Mouse (Mus musculus) erythroblast, embryonic 14.5 days (primary cell): ENCODE data around the gene Apoa5. TPM values are rescaled to one million over a fixed set of nuclear protein-coding genes. Genes with fewer than 3 reads are reported as not detected.

Experiments used
- H3K27me3 ChIP-seq: 2 replicates; pipeline ENCODE4 v1.6.1; 2012; ENCODE audit warnings: inconsistent platforms; ENCODE audit not compliant: control insufficient read depth
- H3K36me3 ChIP-seq: 2 replicates; pipeline ENCODE4 v1.6.1; 2012; ENCODE audit warnings: mild to moderate bottlenecking, inconsistent platforms; ENCODE audit not compliant: control insufficient read depth
- H3K4me1 ChIP-seq: 2 replicates; pipeline ENCODE4 v1.6.1; 2012; ENCODE audit warnings: inconsistent platforms; ENCODE audit not compliant: control insufficient read depth
- H3K4me3 ChIP-seq: replicated peaks from 2 replicates; pipeline ENCODE3; 2012; ENCODE audit warnings: moderate library complexity, mild to moderate bottlenecking, inconsistent platforms
- H3K9me3 ChIP-seq: 2 replicates; pipeline ENCODE4 v1.6.1; 2012; ENCODE audit warnings: low read length, inconsistent platforms, mixed read lengths; ENCODE audit not compliant: control insufficient read depth
- GATA1 ChIP-seq: IDR thresholded peaks from 2 replicates; pipeline ENCODE4 v1.6.1; 2012; ENCODE audit warnings: low read length, inconsistent platforms, mixed read lengths
- TAL1 ChIP-seq: IDR thresholded peaks from 3 replicates; pipeline ENCODE4 v1.6.1; 2012; ENCODE audit warnings: low read length, inconsistent platforms, mixed read lengths
- polyA plus RNA-seq: library from polyadenylated mRNA; stranded (reverse); fragments of >175 nt; gene quantifications from 2 replicates; pipeline ENCODE4 v1.2.3, GENCODE M21; 2012

The Apoa5 gene
- polyA plus RNA-seq: not detected in 2 replicates

- no peak for TF ChIP-seq TAL1
- TF ChIP-seq GATA1: no peak
- Histone ChIP-seq H3K27me3 (peaks cover 23% of the 10 kb centered on the region), H3K9me3 (no peaks in the 10 kb centered on the region), H3K36me3 (no peaks in the 10 kb centered on the region), H3K4me1 (peaks cover 18% of the 10 kb centered on the region), H3K4me3 (no peak within 1 kb of the TSS)
These were observed at the start of gene Apoa5 for GRCm38 (mm10) chr9:46268343-46268873. Gene Apoa5, plus strand, starts transcription at chr9:46268633.

DNA sequence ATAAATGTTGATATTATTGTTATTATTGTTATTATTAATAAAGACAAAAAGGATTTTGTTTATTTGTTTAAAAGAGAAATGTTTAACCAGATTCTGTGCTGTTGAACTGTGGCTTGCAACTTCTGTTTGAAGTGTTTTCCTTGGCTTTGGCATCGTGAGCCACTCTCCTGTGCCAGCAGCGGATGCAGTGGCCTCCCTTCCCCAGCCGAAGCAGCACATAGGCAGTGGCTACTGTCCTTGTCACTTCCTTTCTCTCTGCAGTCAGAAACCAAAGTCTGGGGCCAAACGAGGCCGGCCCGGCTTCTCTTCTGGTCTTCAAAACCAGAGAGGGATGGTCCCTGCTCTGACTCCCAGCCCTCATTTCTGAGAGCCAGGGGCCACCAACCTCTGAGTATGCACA lies 45.3 kb upstream of the Apoa5 start:
- no peak overlapping the region for H3K4me3 ChIP-seq
- peaks cover 14% of the 10 kb centered on the region for H3K36me3 ChIP-seq
- H3K9me3 ChIP-seq: no peaks in the 10 kb centered on the region
- no peaks in the 10 kb centered on the region for H3K27me3 ChIP-seq
- no peaks in the 10 kb centered on the region; the same call in 1 of the 2 replicates for H3K4me1 ChIP-seq
- TF ChIP-seq TAL1: no peak
- TF ChIP-seq GATA1: no peak

DNA sequence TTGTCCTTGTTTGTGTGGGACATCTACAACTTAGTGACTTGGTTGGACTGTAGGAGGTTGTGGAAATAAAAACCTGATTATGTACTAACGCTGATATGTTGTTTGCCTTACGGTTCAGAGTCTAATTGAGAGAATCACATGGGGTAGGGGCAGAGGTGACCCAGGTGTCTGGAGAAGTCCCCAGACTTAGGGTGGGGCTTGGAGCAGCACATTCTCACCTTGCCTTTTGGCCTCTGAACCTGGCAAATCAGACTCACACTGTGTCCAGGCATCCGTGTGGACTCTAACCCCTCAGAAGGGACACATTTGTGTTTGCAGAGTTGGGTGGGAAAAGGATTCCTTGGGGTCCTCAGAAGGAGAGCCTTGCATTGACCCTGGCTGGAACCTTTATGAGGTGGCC lies 44.3 kb upstream of the Apoa5 start:
- H3K4me1 ChIP-seq: no peaks in the 10 kb centered on the region; the same call in 1 of the 2 replicates
- H3K4me3 ChIP-seq: no peak overlapping the region
- no peak for TF ChIP-seq GATA1
- TF ChIP-seq TAL1: no peak
- H3K9me3 ChIP-seq: no peaks in the 10 kb centered on the region
- H3K36me3 ChIP-seq: peaks cover 13% of the 10 kb centered on the region
- no peaks in the 10 kb centered on the region for H3K27me3 ChIP-seq

GRCm38 (mm10) chr9:46224945-46225660 lies 43.3 kb upstream of the Apoa5 start:
- Histone ChIP-seq H3K27me3 (no peaks in the 10 kb centered on the region), H3K36me3 (peaks cover 9% of the 10 kb centered on the region), H3K4me1 (peaks cover 4% of the 10 kb centered on the region), H3K9me3 (no peaks in the 10 kb centered on the region), H3K4me3 (no peak overlapping the region)
- TF ChIP-seq GATA1 (no peak), TAL1 (no peak)

- H3K9me3 ChIP-seq: no peaks in the 10 kb centered on the region
- H3K4me3 ChIP-seq: no peak overlapping the region
- H3K4me1 ChIP-seq: peaks cover 6% of the 10 kb centered on the region
- H3K27me3 ChIP-seq: no peaks in the 10 kb centered on the region
- no peaks in the 10 kb centered on the region for H3K36me3 ChIP-seq
- TF ChIP-seq GATA1 (no peak), TAL1 (no peak)
These were observed 41.3 kb upstream of the Apoa5 start for GRCm38 (mm10) chr9:46227064-46227614.

GRCm38 (mm10) chr9:46228491-46228890 lies 39.9 kb upstream of the Apoa5 start, which contains the start of gene Apoa1:
Gene Apoa1, plus strand, starts transcription at chr9:46228580.
- TF ChIP-seq GATA1 (no peak), TAL1 (no peak)
- H3K36me3 ChIP-seq: no peaks in the 10 kb centered on the region
- no peaks in the 10 kb centered on the region for H3K27me3 ChIP-seq
- no peaks in the 10 kb centered on the region for H3K9me3 ChIP-seq
- peaks cover 6% of the 10 kb centered on the region for H3K4me1 ChIP-seq
- H3K4me3 ChIP-seq: peak within 1 kb of the TSS; percentile 56

- H3K4me3 ChIP-seq: peak overlapping the region; percentile 56
These were observed 38.6 kb upstream of the Apoa5 start for GRCm38 (mm10) chr9:46229573-46230449.

DNA sequence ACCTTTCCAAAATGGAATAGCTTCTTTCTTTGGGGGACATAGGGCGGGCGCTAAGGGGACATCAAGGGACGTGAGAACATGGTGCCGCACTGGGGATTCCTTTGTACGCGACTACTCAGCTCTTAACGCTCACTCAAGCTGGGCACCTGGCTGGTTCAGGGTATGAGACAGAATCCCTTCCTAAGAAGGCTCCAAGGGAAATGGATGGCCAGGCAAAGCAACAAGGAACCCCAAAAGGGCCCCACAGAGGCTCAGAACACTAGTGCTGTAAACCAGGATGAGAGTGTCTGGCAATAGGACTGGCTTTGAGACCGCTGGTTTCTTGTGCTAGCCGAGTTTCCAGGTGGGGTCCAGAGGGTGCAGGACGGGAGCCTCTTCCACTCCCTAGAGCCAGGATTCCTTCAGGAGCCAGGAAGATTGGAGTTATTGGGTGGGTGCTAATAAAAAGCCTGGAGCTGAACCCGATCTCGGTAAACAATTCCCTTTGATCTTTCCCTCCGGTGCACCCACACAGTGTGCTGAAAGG lies 37.9 kb upstream of the Apoa5 start:
- peak overlapping the region; percentile 56 for H3K4me3 ChIP-seq
- TF ChIP-seq GATA1 (no peak), TAL1 (no peak)
- no peaks in the 10 kb centered on the region for H3K9me3 ChIP-seq
- H3K4me1 ChIP-seq: peaks cover 10% of the 10 kb centered on the region
- no peaks in the 10 kb centered on the region for H3K36me3 ChIP-seq
- no peaks in the 10 kb centered on the region for H3K27me3 ChIP-seq

More at GRCm38 (mm10) chr9:46229573-46230449, 38.6 kb upstream of the Apoa5 start:
- H3K4me1 ChIP-seq: peaks cover 6% of the 10 kb centered on the region
- TF ChIP-seq TAL1 (no peak), GATA1 (no peak)
- no peaks in the 10 kb centered on the region for H3K27me3 ChIP-seq
- H3K36me3 ChIP-seq: no peaks in the 10 kb centered on the region
- H3K9me3 ChIP-seq: no peaks in the 10 kb centered on the region
